Mouse (Mus musculus): ENCODE measurements at regions not wholly inside any gene's neighbourhood (a gene's known extent, or its start where the extent isn't known, plus 50 kb on each side); places are given as distances from the start of the nearest gene placed in this dataset.
A peak's percentile ranks its signal among the peaks of the same experiment; 100 is the strongest.

DNA sequence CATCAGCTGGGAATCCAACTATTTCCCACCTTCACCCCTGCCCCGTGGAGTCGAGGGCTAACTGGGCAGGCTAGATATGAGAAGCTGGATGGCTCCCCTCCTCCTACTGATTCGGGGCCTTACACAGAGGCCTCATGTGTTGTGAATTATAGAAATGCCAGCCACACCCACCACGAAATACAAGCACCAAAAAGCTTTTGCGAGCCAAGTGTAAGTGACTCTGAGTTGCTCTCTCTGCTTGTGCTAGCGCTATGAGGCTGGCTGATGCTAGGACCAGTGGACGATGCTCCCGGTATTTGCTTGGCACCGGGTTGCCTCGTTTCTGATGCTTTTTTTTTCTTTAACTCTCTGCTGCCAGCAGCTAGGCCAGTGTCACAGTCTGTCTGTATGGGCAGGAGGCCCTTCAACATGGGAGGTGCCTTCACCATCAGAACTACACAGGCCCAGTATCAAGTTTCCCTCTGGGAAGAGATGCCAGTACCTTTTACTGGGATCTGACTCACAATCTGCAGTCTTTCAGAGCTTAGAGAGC lies 369.8 kb downstream of the Cog6 start:
- 86% methylated on average over 10 of the region's 10 CpGs for WGBS
- H3K27ac ChIP-seq (replicated peaks) = no peak overlapping the region
- peaks cover 11% of the 10 kb centered on the region for H3K27me3 ChIP-seq
- no peak overlapping the region for H3K9ac ChIP-seq (replicated peaks)
- peaks cover 24% of the 10 kb centered on the region for H3K4me1 ChIP-seq
- H3K4me3 ChIP-seq = no peak overlapping the region
- H3K36me3 ChIP-seq = no peaks in the 10 kb centered on the region
- H3K4me2 ChIP-seq (replicated peaks) = no peak overlapping the region
- no peak for ATAC-seq (ENCODE audit: low FRiP score, low read depth)
- no peaks in the 10 kb centered on the region for H3K9me3 ChIP-seq

DNA sequence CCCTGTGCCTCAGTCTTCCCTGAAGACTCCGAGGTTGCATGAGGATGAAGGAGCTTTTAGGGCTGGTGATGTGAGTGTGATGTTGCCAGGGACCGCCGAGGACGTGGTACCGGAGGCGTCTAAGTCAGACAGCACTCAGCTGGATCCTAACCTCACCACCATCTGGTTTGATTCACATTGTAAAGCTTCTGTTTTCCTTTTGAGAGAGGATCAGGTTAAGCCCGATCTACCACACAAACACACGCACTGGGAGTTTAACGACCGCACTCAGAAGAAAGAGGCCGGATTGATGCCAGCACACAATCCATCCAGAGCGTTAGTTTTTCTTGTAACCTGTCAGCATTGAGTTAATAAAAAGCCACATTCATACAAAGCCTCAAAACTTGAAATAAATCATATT lies 371.9 kb downstream of the Cog6 start:
- no peaks in the 10 kb centered on the region for H3K9me3 ChIP-seq
- H3K4me1 ChIP-seq = peaks cover 27% of the 10 kb centered on the region
- no peak for ATAC-seq (ENCODE audit: low FRiP score, low read depth)
- no peaks in the 10 kb centered on the region for H3K36me3 ChIP-seq
- peaks cover 17% of the 10 kb centered on the region for H3K27me3 ChIP-seq
- H3K4me2 ChIP-seq (replicated peaks) = no peak overlapping the region
- H3K4me3 ChIP-seq = no peak overlapping the region
- no peak overlapping the region for H3K9ac ChIP-seq (replicated peaks)
- no peak overlapping the region; the same call in 1 of the 2 replicates for H3K27ac ChIP-seq (replicated peaks)
- WGBS = 54% methylated on average over 12 of the region's 12 CpGs

DNA sequence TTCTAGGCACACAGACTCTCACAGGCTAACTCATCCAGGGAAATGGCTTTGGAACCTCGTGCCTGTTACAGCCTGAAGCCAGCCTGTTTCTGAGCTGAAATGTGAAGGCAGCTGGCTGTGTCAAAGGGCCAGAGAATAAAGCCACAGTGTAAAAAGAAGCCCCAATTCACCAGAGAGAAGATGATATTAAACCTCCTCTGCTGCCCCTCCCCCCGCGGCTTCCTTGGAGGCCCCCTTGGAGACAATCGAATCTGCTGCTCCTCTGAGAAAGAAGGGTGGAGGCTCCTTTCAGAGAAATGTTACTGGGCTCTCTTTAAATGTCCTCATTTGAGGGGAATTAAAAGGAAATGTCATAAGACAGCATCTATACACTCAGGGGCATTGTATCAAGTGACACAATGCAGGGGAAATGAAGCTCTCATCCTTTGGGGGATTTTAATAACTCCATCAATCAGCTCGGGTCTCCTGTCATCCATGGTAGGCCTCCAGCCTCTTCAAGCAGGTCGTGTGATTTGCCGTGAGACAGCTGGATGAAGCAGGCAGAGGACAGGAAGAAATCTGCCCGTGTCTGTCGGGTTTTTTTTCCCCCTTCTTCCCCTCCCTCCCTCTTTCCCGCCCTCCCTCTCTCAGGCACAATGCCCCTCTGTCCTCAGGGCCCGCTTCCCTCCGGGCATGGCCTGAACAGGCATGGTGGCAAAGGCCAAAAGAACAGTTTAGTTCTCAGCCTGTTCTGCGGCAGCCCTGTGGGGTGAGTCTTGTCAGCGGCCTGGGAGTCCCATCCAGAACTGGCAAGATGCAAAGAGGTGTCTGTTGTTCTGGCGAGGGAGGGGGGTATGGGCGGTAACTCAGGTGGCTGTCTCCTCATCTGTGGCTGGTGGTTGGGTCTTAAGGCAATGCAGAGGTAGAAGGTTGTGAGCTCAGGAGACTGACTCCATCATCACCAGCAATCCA lies 372.6 kb downstream of the Cog6 start:
- Histone ChIP-seq H3K27ac (replicated peaks) (peak overlapping the region; percentile 25), H3K4me3 (no peak overlapping the region), H3K4me1 (peaks cover 27% of the 10 kb centered on the region), H3K27me3 (peaks cover 17% of the 10 kb centered on the region), H3K9ac (replicated peaks) (no peak overlapping the region; the same call in 1 of the 2 replicates), H3K4me2 (replicated peaks) (0 out of 2 replicates have a peak overlapping the region, but pooled peaks have one; percentile 2), H3K9me3 (no peaks in the 10 kb centered on the region), H3K36me3 (no peaks in the 10 kb centered on the region)
- peak; percentile 62 for ATAC-seq (ENCODE audit: low FRiP score, low read depth)
- 15% methylated on average over 16 of the region's 16 CpGs for WGBS

DNA sequence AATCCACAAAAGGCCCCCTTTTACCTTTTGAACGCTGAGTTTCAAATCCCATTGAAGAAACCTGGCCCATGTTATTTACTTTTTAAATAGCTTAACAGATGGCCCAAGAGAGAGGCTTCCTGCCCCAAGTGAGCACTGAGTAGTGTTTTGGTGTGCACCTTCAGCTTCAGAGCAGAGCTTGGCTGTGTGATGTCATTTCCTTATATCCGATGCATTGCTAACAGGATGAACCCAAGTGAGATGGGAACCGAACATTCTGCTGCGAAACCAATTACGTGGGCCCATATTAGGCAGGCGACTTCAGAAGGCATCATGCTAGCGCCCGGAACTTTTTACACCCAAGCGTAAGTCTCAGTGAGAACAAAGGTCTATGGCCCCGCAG lies 373.2 kb downstream of the Cog6 start:
- Histone ChIP-seq H3K9ac (replicated peaks) (no peak overlapping the region), H3K27ac (replicated peaks) (peak overlapping the region; percentile 25; the same call in 1 of the 2 replicates), H3K9me3 (no peaks in the 10 kb centered on the region), H3K4me3 (no peak overlapping the region), H3K4me2 (replicated peaks) (no peak overlapping the region), H3K27me3 (peaks cover 17% of the 10 kb centered on the region), H3K36me3 (no peaks in the 10 kb centered on the region), H3K4me1 (peaks cover 27% of the 10 kb centered on the region)
- WGBS = 74% methylated on average over 10 of the region's 10 CpGs
- ATAC-seq (ENCODE audit: low FRiP score, low read depth) = 0 out of 2 replicates have a peak, but pooled peaks have one; percentile 29

DNA sequence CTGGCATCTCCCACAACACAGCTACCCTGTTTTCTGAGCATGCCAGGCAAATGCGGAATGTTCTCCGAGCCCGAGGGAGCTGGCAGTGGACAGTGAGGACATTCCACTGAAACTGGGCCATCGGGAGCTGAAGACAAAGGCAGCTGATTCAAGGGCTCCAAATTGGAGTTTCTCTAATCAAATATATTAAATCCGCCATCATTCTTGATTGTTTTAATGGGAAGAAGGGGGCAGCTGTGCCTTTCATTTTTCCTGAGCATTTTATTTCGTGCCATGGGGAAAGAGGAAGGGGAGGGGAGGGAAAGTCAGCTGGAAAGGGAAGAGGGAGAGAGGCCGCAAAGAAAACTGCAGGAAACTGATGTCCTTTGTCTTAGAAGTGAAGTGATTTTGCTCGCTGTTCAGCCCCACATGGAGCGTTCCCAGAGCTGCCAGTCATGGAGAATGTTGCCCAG lies 373.9 kb downstream of the Cog6 start:
- Histone ChIP-seq H3K27me3 (peaks cover 17% of the 10 kb centered on the region), H3K4me1 (peaks cover 27% of the 10 kb centered on the region), H3K4me3 (no peak overlapping the region), H3K9me3 (no peaks in the 10 kb centered on the region), H3K36me3 (no peaks in the 10 kb centered on the region), H3K9ac (replicated peaks) (no peak overlapping the region), H3K4me2 (replicated peaks) (no peak overlapping the region), H3K27ac (replicated peaks) (0 out of 2 replicates have a peak overlapping the region, but pooled peaks have one; percentile 25)
- WGBS = 60% methylated on average over 9 of the region's 9 CpGs
- ATAC-seq (ENCODE audit: low FRiP score, low read depth) = no peak

DNA sequence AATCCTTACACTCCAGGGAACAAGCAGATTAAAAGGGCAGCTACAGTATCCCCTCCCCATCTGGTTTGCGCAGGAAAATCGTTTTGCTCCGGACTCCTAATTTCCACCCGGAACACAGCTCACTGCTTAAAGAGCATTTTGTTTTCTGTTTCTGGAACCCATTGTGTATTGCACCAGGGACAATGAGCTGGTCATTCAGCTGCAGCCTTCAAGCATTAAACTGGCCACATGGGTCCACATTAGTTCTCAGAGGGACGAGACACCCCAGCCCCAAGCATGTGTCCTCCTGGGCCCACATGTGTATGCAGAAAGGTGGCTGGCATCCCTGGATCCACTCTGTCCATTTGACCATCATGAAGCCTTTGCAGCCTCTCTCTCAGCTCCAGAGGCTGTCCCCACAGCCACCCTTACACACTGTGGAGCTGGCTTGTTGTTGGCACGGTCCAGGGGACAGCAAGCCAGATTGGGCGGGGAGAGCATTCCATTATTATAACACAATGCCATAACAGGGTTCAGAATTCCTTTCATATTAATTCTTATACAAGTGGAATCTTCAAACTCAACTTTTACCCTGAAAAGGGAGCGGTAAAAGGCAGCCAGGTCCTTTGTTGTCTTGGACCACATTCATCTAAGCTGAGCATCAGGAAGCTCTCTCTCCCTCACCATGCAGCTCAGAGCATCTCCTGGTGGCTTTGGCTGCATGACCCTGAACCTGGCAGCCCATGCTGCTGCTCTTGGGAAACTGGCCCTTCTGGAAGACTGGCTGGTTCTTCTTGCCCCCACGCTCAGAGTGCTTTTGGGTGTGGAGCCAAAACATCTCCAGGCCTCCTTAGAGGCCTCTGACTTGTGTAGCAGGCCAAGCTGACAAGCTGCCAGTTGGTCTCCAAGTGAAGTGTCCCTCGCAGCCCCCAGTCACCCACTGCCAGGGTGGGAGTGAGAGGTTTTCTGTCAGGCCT lies 373.4 kb downstream of the Foxo1 start:
- Histone ChIP-seq H3K9ac (replicated peaks) (no peak overlapping the region), H3K4me2 (replicated peaks) (no peak overlapping the region), H3K36me3 (no peaks in the 10 kb centered on the region), H3K27ac (replicated peaks) (no peak overlapping the region), H3K4me1 (peaks cover 27% of the 10 kb centered on the region), H3K9me3 (no peaks in the 10 kb centered on the region), H3K27me3 (peaks cover 6% of the 10 kb centered on the region), H3K4me3 (no peak overlapping the region)
- 81% methylated on average over 10 of the region's 10 CpGs for whole genome bisulfite sequencing
- no peak for ATAC-seq (ENCODE audit: low FRiP score, low read depth)

DNA sequence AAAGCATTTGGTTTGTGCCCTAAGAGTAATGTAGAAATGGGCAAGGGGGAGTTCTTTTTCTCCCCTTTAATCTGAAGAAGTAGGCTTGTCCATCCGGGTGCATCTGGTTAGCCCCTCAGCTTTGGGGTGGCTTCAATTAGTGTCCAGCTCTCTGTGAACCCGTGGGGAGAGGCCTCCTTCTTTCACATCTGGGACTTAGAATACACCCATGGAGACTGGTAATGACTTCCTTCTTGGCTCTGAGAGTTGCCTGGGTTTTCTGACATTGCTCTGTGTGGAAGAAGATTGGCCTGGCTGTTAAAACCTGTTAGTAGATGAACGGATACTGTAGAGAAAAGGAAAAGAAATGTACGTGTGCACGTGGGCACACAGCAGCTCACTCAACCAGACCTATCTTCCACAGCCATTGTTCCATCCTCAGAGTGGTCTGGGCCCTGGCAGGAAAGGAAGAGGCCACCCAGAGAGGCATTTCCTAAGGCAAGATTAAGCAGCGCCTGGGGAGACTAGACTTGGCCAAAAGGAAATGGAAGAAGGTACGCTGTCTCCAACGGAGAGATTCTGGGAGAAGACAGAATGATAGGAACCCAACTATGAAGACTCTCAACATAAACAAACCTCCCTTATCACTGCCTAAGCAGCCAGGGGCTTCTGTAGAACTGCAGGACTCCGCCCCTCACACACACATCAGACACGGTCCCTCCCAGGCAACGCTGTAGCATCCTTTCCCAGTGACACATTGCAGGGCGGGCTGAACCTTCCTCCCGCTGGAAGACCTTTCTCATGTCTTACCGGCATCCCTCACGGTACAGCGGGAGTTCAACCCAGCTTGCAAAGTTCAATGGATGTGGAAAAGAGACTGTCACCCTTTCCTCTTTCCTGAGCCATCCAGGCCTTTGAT lies 372.4 kb downstream of the Foxo1 start:
- H3K4me1 ChIP-seq = peaks cover 27% of the 10 kb centered on the region
- H3K4me3 ChIP-seq = no peak overlapping the region
- H3K9ac ChIP-seq (replicated peaks) = no peak overlapping the region
- WGBS = 71% methylated on average over 16 of the region's 16 CpGs
- no peak overlapping the region for H3K27ac ChIP-seq (replicated peaks)
- no peak for ATAC-seq (ENCODE audit: low FRiP score, low read depth)
- H3K36me3 ChIP-seq = no peaks in the 10 kb centered on the region
- no peaks in the 10 kb centered on the region for H3K9me3 ChIP-seq
- H3K4me2 ChIP-seq (replicated peaks) = no peak overlapping the region
- peaks cover 6% of the 10 kb centered on the region for H3K27me3 ChIP-seq

DNA sequence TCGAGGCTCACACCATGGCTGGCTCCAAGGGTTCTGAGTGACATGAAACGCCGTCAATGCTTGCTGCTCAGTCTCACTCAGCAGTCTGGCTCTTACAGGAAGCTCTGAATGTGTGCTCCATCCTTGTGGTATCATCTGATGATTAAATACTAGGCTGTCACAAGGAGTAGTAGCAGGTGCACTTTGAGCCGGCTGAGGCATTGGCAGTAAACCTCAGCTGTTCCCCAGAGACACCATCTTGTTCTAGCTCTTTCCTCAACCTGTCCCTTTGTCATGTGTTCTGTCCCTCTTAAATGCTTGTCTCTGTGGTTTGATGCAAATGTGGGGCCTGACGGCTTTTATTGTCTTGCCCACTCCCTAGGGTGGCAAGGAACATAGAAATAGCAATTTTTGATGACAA lies 370.7 kb downstream of the Foxo1 start:
- no peak overlapping the region for H3K4me3 ChIP-seq
- 86% methylated on average over 5 of the region's 5 CpGs for WGBS
- H3K36me3 ChIP-seq = no peaks in the 10 kb centered on the region
- H3K27me3 ChIP-seq = peaks cover 6% of the 10 kb centered on the region
- ATAC-seq (ENCODE audit: low FRiP score, low read depth) = no peak
- no peaks in the 10 kb centered on the region for H3K9me3 ChIP-seq
- H3K4me1 ChIP-seq = peaks cover 16% of the 10 kb centered on the region
- no peak overlapping the region for H3K9ac ChIP-seq (replicated peaks)
- H3K27ac ChIP-seq (replicated peaks) = no peak overlapping the region
- no peak overlapping the region for H3K4me2 ChIP-seq (replicated peaks)

DNA sequence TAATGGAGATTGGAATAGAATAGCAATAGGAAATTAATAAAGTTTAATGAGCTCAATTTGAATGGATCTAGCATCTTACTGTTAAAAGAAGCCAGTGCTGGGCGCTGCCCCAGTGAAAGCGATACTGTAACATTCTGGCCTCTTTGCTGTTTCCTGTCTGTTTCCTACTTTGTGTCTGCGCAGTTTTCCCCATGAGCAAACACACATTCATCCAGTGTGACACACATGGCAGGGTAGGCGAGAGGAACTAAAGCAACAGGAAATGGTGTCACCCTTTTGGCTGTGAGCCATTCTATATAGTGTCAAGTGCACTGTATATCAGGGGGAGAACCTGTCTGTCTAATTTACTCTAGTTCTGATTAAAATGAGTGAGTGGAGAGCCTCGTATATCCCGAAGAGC lies 366.2 kb downstream of the Foxo1 start:
- Histone ChIP-seq H3K9me3 (no peaks in the 10 kb centered on the region), H3K4me3 (no peak overlapping the region), H3K36me3 (no peaks in the 10 kb centered on the region), H3K4me1 (peaks cover 3% of the 10 kb centered on the region; the same call in 1 of the 2 replicates), H3K4me2 (replicated peaks) (no peak overlapping the region), H3K27me3 (no peaks in the 10 kb centered on the region), H3K27ac (replicated peaks) (no peak overlapping the region), H3K9ac (replicated peaks) (no peak overlapping the region)
- ATAC-seq (ENCODE audit: low FRiP score, low read depth) = no peak
- 79% methylated on average over 6 of the region's 6 CpGs for WGBS

DNA sequence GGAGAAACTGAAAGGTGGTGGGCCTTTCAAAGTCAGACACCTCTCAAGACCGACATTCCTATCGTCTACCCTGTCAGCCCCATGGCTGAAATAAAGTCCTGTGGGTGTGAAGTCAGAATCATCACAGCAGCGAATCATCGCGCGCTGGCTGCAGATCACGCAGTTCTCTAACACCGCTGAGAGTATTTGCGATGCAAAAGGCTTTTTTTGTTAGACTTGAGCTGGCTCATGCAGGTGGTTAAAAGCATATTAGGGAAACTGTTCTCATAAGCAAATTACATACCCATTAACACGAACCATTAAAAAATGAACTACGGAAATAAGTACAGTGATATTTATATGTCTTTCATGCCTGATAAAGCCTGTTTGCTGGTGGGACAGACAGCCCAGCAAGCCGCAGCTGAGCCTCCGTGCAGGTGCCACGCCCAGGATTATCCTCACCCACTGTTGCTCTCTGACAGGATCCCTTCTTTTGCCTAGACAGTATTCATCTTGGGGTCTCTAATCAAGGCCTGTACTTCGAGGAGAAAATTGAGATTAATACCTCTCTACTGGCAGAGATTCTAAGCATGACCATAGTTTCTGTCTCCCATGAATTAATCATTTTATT lies 365.5 kb downstream of the Foxo1 start:
- Histone ChIP-seq H3K36me3 (no peaks in the 10 kb centered on the region), H3K4me2 (replicated peaks) (no peak overlapping the region), H3K4me1 (peaks cover 3% of the 10 kb centered on the region; the same call in 1 of the 2 replicates), H3K9ac (replicated peaks) (no peak overlapping the region), H3K27me3 (no peaks in the 10 kb centered on the region), H3K9me3 (no peaks in the 10 kb centered on the region), H3K4me3 (no peak overlapping the region), H3K27ac (replicated peaks) (no peak overlapping the region)
- 71% methylated on average over 15 of the region's 15 CpGs for WGBS
- no peak for ATAC-seq (ENCODE audit: low FRiP score, low read depth)
